Mouse (Mus musculus): ENCODE results near the gene Ryr1.
"Not testable (repeated sequence)": the region's sequence is repeated elsewhere in the genome, so short reads cannot be mapped to it uniquely, and the experiment has no call there.

Ryr1 gene

GRCm38 (mm10) chr7:29085981-29086380 lies 39.0 kb downstream of the Ryr1 start:
- in situ Hi-C loops (cut with MboI; ENCODE audit: low sequenced_read_pairs) = no loop called here

DNA sequence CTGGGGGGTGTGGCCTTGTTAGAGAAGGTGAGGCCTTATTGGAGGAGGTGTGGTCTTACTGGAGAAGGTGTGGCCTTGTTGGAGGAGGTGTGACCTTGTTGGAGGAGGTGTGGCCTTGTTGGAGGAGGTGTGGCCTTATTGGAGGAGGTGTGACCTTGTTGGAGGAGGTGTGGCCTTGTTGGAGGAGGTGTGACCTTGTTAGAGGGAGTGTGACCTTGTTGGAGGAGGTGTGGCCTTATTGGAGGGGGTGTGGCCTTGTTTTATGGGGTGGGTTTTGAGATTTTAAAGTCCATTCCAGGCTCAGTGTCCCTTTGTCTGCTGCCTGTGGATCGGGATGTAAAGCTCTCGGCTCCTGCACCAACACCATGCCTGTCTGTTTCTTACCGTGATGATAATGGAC lies 40.6 kb downstream of the Ryr1 start:
- in situ Hi-C loops (cut with MboI; ENCODE audit: low sequenced_read_pairs) = no loop called here

GRCm38 (mm10) chr7:29079419-29079950 lies 45.5 kb downstream of the Ryr1 start:
- in situ Hi-C loops (cut with MboI; ENCODE audit: low sequenced_read_pairs) = no loop called here

GRCm38 (mm10) chr7:29076977-29077376 lies 48.0 kb downstream of the Ryr1 start:
- in situ Hi-C loops (cut with MboI; ENCODE audit: low sequenced_read_pairs) = no loop called here

DNA sequence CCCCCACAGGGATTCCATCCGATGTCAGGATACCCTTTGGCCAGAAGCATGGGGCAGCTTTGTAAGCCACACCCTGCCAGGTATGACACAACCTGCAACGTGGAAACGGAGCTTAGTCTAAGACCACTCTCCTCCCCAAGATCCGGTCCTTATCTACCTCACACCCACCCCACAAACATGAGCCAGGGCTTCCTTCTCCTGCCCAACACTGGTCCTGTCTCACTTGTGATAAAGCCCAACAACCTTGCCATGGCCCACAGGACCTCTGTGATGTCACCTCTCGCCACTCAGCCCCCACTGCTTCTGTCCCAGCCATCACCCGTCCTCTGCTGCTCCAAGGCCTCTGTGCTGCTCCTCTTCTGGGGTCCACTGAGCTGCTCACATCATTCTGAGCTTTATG lies 49.8 kb downstream of the Ryr1 start:
- in situ Hi-C loops (cut with MboI; ENCODE audit: low sequenced_read_pairs) = no loop called here

- in situ Hi-C loops (cut with MboI; ENCODE audit: low sequenced_read_pairs) = no loop called here
Measured at GRCm38 (mm10) chr7:29072689-29073088, 52.3 kb downstream of the Ryr1 start.

DNA sequence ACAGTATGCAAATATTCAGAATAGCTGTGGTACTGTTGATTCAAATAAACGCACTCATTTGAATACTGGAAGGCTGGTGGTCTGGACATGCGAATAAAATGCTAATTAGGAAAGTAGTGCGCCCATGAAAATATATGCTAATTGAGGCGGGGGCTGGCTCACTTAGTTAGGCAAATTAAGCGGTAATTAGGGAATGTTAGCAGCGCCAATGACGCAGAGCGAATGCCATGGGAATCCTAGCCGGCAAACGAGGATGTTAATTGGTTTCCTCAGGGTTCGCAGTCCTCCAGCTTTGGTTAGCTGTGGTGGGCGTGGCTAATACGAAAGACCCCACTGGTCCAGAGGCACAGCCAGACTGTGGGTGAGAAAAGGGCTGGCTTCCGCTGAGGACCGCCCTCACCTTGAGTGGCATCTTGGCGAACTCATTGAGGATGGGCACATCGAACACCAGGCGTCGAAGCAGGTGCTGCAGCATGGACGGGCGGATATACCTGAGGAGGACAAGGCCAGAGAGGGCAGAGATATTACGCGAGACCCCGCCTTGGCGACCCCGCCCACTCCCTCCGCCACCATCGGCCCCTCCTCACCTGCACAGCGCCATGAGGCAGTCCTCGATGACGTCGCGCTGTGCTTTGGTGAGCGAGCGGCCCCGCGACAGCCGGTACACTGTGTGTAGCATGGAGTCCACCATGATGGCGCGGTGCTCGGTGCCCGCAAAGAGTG lies 53.6 kb downstream of the Ryr1 start:
- in situ Hi-C loops (cut with MboI; ENCODE audit: low sequenced_read_pairs) = no loop called here

DNA sequence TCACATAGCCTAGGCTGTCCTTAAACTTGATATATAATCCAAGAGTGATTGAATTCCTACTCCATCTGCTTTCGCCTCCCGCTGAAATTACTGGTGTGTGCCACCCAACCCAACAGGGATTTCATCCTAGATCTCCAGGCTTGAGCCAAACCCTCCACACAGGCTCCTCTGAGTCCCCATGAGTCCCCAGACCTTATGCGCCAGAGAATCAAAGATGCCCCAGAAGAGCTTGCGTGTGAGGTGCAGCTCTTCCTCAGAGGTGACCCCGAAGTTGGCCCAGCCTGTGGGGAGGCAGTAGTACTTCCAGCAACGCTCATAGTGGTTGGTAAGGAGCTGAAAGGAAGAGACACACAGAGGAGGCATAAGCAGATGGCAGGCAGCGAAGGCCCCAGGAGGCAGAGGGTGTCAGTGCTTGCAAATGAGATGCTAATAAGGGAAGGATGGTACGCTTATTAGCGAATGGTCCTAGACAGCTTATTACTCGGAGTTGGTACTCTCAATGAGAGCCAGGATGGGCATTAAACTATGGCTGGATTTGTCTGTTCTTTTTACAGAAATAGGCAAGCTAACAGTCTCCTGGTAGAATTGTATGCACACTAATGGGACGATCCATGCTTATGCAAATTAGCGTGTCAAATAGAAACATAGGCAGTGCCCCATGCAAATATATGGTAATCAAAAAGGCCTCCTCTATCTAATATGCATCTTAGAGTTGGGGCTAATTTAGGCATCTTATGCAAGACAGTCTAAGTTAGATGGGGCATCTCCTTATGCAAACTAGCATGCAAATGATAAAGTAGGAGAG lies 54.4 kb downstream of the Ryr1 start:
- in situ Hi-C loops (cut with MboI; ENCODE audit: low sequenced_read_pairs) = no loop called here

DNA sequence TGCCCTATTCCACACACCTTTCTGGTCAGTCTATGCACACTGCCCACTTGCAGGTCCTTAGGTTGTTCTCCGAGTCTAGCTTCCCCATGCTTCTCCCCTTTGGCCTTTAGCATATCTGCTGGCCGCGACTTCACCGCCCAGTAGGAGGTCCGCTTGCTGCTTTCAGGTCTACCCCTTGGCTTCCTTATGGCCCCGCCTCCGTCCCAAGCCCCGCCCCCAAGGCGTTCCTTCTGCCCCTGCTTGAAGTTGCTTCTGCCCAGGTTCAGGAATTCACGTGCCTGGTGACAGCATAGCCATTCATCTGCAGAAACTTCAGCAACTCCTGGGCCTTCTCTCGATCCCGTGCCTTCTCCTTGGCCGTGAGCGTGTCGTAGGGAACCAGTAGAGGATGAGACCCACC lies 57.2 kb downstream of the Ryr1 start:
- in situ Hi-C loops (cut with MboI; ENCODE audit: low sequenced_read_pairs) = no loop called here

DNA sequence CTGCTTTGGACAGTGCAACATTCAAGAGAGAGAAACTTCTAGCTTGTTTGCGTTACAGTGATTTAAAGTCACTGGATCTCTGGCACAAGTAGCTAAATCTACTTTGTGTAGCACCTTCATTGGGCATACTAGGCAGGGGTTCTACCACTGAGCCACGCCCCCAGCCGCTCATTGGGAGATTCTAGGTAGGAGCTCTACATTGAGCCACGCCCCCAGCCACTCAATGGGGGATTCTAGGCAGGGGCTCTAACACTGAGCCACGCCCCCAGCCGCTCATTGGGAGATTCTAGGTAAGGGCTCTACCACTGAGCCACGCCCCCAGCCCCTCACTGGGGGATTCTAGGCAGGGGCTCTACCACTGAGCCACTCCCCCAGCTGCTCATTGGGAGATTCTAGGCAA lies 61.5 kb downstream of the Ryr1 start:
- in situ Hi-C loops (cut with MboI; ENCODE audit: low sequenced_read_pairs) = not testable (repeated sequence)

DNA sequence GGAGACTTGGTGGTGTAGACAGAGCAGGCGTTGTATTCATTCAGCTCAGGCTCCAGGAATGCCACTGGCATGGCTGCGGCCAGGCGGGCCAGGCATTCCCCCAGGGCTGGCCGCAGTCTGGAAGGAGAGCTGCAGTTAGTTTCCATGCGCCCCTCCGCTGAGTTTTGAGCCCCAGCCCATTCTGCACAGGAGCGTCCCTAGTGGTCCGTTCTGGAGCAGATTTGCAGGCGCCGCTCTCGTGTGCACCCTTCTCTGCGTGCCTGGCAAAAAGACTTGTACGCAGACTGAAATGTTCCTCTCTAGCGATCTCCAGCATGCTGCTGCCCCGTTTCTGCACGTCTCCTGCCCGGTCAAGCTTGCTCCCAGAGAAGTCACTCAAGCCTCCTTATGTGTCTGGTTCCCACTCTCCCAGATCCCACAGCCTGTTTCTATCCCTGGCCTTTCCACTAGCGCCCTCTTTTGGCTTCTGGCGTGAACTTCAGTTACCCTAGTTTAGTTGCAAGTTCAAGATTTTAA lies 63.4 kb downstream of the Ryr1 start:
- in situ Hi-C loops (cut with MboI; ENCODE audit: low sequenced_read_pairs) = no loop called here

DNA sequence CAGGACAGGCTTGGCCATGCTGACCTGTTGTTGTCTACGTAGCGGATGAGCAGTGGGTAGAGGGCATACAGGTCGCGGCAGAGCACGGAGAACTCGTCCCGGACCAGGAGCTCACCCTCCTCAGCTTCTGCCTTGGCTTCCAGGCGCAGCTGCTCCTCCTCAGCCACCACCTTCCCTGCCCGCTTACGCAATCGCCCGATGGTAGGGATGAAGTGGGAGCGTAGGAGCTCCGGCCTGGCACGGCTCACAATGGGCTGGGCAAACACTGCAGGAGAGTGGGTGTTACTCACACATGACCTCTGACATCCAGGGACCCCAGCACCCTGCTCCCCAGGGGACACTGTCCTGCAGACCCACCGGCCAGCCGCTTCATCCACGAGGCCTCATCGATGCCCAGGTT lies 65.5 kb downstream of the Ryr1 start:
- in situ Hi-C loops (cut with MboI; ENCODE audit: low sequenced_read_pairs) = no loop called here

DNA sequence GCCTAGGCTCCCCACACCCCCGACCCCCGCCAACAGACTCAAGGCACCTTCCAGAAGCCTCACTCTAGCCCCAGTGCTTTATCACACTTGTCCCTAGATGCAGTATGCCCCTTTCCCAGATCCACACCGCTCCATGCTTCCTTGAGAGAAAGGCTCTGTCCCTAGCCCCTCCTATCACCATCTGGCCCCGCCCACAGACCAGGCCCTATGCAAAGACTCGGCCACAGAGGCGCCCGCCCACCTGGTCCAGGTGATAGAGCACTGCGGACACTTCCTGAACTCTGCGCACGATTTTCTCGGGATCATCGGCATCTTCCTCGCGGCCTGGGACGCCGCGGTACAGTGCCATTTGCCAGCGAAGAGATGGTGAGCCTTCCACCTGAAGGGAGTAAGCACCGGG lies 72.2 kb downstream of the Ryr1 start:
- in situ Hi-C loops (cut with MboI; ENCODE audit: low sequenced_read_pairs) = no loop called here

- in situ Hi-C loops (cut with MboI; ENCODE audit: low sequenced_read_pairs) = no loop called here
Measured at GRCm38 (mm10) chr7:29050797-29051196, 74.2 kb downstream of the Ryr1 start.

- in situ Hi-C loops (cut with MboI; ENCODE audit: low sequenced_read_pairs) = no loop called here
Measured at GRCm38 (mm10) chr7:29048615-29049014, 76.4 kb downstream of the Ryr1 start.

DNA sequence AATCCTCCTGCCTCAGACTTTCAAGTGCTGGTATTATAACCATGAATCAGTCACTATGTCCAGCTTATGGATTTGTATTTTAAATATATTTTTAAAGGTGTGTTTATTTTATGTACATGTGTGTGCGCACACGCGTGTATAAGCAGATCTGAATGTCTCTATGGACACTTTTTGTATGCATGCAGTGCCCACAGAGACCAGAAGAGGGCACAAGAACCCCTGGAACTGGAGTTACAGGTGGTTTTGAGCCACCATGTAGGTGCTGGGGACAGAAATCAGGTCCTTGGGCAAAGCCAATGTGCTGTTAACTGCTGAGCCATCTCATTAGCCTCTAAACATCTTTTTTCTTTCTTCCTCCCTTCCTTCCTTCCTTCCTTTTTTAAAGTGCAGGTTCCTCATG lies 76.9 kb downstream of the Ryr1 start:
- in situ Hi-C loops (cut with MboI; ENCODE audit: low sequenced_read_pairs) = no loop called here

DNA sequence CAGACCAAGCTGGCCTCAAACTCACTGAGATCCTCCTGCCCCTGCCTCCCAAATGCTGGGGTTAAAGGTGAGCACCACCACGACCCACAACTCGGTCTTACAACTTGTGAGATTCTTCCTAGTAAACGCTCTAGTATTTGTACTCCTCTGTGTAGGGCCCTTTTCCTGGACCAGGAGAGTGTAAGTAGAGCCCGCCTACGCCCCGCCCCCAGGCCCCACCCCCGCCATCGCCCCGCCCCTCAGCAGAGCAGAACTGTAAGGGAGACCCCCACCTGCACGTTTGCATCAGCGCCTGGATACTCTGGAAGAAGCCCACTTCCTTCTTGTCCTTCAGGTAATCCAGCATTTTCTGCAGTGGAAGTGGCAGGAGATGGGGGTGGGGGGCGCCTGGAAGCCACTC lies 78.4 kb downstream of the Ryr1 start:
- in situ Hi-C loops (cut with MboI; ENCODE audit: low sequenced_read_pairs) = no loop called here

DNA sequence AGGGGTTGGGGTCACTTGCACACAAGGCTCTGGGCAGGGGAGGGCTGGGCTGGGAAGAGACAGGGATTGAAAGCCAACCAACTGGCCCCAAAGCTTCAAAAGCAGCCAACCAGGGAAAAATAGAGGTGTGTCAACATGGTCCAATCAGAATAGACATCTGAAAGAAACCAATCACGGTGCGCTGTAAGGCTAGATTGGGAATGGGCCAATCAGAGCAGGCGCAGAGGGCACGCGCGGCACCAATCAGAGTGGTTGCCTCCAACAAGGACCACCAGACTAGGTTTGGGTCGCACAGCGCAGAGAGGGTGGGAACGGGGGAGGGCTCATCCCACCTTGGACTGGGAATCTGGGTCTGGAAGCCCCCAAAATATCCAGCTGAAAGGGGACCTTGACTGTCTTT lies 80.7 kb downstream of the Ryr1 start:
- in situ Hi-C loops (cut with MboI; ENCODE audit: low sequenced_read_pairs) = no loop called here

DNA sequence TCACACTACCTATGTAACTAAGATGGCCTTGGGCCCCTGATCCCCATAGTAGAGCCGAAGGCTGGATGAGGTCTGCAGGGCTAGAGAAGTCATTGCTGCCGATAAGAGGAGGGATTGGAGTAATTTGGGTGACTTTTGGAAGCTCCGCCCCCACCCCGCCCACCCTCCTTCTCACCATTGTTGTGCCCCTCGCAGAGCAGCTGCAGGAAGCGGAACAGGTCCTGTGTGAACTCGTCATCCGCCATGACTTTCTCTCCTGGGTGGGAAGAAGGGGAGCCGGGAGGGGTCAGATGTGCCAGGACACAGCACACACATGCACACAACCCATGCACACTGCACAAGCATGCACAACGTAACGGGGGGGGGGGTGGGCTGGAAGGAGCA lies 81.3 kb downstream of the Ryr1 start:
- in situ Hi-C loops (cut with MboI; ENCODE audit: low sequenced_read_pairs) = no loop called here

DNA sequence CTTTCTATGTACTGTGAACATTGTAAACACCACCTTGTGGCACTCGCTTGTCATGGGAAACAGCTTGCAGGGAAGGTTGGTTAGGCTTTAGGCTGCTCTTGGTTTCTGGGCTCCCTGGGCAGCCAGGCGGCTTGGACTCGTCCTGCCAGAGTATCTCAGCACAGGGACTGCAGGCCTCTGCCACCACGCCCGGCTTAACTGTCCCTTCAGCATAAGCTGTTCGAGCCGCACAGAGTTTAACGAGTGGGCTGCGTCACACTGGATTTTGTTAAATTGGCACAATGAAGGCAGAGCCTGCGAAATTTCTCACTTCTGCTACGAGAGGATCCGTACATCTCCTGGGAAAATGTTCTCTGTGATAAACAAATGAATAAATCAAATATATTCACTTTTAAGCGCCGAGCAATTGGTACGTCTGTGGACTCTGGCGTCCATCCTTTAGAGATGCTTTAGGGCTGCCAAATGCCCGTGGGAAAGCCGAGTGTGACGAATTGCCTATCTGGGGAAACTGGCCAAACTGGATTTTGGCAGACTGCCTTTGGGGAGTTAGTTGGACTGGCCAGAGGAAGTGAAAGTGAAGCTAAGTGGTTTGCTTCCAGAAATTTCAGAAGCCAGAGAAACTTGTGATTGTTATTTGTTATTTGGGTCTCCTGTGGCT lies 81.8 kb downstream of the Ryr1 start:
- in situ Hi-C loops (cut with MboI; ENCODE audit: low sequenced_read_pairs) = no loop called here

DNA sequence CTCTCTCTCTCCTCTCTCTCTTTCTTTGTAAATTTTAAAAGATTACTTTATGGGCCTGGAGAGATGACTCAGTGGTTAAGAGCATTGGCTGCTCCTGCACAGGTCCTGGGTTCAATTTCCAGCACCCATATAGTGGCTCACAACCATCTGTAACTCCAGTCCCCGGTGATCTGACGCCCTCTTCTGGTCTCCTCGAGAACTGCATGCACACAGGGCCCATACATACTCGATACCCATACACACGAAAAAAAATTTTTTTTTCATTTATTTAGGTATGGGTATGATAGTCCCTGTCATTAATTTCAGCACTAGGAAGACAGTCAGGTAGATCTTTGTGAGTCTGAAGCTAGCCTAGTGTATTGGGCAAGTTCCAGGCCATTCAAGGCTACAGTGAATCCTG lies 83.8 kb downstream of the Ryr1 start:
- in situ Hi-C loops (cut with MboI; ENCODE audit: low sequenced_read_pairs) = no loop called here

Measured in CH12F3 (cell line).